Mouse (Mus musculus): ENCODE results near the gene Gm20517. TPM values are rescaled to one million over a fixed set of nuclear protein-coding genes. Genes with fewer than 3 reads are reported as not detected.

Gene Gm20517
- polyA plus RNA-seq, 1 experiment from 2014 or later: 1.8 TPM

DNA sequence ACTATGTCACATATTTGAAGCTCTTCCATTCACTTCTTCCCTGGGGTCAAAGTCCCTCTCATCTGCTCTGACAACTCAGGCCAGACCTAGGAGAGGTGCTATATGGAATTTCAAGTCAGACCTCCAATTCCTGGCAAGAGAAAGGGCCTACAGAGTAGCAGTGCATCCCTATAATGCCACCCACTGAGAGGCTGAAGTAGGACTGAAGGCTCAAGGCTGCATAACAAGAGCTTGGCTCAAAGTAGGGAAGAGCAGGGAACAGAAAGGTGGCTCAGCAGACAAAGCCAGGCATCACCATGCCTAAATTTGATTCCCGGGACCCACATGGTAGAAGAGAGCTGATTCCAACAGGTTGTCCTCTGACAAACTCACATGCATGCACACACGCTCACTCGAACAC, 80.3 kb downstream of the Gm20517 start:
- no peak for ATAC-seq (ENCODE audit: low FRiP score, low read depth)
- H3K4me3 ChIP-seq: no peak overlapping the region
- no peak overlapping the region for H3K4me2 ChIP-seq (replicated peaks)
- peaks cover 37% of the 10 kb centered on the region for H3K4me1 ChIP-seq
- no peak overlapping the region for H3K27ac ChIP-seq
- H3K9ac ChIP-seq: no peak overlapping the region
- H3K27me3 ChIP-seq: 0 out of 2 replicates have a peak, but pooled peaks cover 9% of the 10 kb centered on the region
- 89% methylated on average over 3 of the region's 3 CpGs for WGBS
- H3K9me3 ChIP-seq: no peaks in the 10 kb centered on the region
- 0 out of 2 replicates have a peak, but pooled peaks cover 3% of the 10 kb centered on the region for H3K36me3 ChIP-seq

DNA sequence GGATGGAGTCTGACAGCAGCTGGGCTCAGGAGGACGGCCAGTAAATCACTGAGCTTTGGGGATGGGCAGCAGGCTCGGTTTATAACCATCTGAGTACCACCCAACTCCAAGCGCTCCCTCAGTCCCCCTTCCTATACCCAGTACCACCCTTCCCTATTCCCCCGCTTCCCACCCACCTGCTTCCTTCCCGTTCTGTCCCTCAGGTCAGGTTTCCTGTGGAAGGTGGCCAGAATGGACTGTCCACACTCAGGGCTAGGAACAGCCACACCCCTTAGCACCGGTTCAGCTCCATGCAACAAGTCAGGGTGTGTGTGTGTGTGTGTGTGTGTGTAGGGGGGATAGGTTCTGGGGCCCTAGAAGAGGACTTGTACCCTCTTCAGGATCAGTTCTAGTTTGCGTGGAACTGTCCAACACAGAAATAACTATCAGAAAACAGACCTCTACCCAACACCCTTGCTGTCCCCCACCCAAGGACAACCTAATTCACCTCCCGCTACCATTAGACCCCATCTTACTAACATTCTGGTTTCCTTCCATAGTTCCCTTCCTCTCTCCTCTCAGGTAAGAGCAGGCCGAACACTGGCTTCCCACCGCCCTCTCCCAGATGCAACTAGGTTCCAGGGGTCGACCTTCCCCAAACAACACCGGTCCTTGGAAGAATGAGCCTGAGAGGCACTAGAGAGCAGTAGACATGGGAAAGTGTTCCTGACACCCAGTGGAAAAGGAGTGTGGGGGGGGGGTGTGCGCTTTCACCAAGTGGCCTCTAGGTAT, 82.5 kb downstream of the Gm20517 start:
- Histone ChIP-seq H3K9me3 (no peaks in the 10 kb centered on the region), H3K4me1 (peaks cover 29% of the 10 kb centered on the region), H3K36me3 (peaks cover 13% of the 10 kb centered on the region), H3K27me3 (0 out of 2 replicates have a peak, but pooled peaks cover 9% of the 10 kb centered on the region), H3K4me2 (replicated peaks) (peak overlapping the region; percentile 70), H3K27ac (peak overlapping the region; percentile 34; the same call in 1 of the 2 replicates), H3K4me3 (peak overlapping the region; percentile 79), H3K9ac (peak overlapping the region; percentile 86)
- WGBS: 33% methylated on average over 13 of the region's 13 CpGs
- no peak for ATAC-seq (ENCODE audit: low FRiP score, low read depth)

- Histone ChIP-seq H3K4me3 (peak within 1 kb of the TSS; percentile 79), H3K4me1 (peaks cover 27% of the 10 kb centered on the region), H3K9ac (peak within 1 kb of the TSS; percentile 86), H3K4me2 (replicated peaks) (peak within 1 kb of the TSS; percentile 70), H3K27me3 (0 out of 2 replicates have a peak, but pooled peaks cover 9% of the 10 kb centered on the region), H3K9me3 (no peaks in the 10 kb centered on the region), H3K27ac (peak within 1 kb of the TSS; percentile 34; the same call in 1 of the 2 replicates), H3K36me3 (peaks cover 17% of the 10 kb centered on the region)
- no peak for ATAC-seq (ENCODE audit: low FRiP score, low read depth)
- WGBS: 0% methylated on average over 3 of the region's 3 CpGs
Observed at GRCm38 (mm10) chr17:47694442-47694502, 82.9 kb downstream of the Gm20517 start, which contains the start of gene Gm21981. Gene Gm21981, minus strand, starts transcription at chr17:47694455.

GRCm38 (mm10) chr17:47694503-47695336, 83.3 kb downstream of the Gm20517 start, which contains the start of gene Prickle4:
Gene Prickle4, minus strand, starts transcription at chr17:47694736.
- H3K4me2 ChIP-seq (replicated peaks): peak within 1 kb of the TSS; percentile 70
- peaks cover 22% of the 10 kb centered on the region for H3K36me3 ChIP-seq
- under 1% methylated on average over 80 of the region's 82 CpGs for WGBS
- peaks cover 22% of the 10 kb centered on the region for H3K4me1 ChIP-seq
- H3K4me3 ChIP-seq: peak within 1 kb of the TSS; percentile 79
- ATAC-seq (ENCODE audit: low FRiP score, low read depth): peak; percentile 95
- peak within 1 kb of the TSS; percentile 86 for H3K9ac ChIP-seq
- H3K27me3 ChIP-seq: 0 out of 2 replicates have a peak, but pooled peaks cover 9% of the 10 kb centered on the region
- H3K27ac ChIP-seq: peak within 1 kb of the TSS; percentile 34; the same call in 1 of the 2 replicates
- H3K9me3 ChIP-seq: no peaks in the 10 kb centered on the region

- Histone ChIP-seq H3K9ac (peak overlapping the region; percentile 86), H3K36me3 (peaks cover 28% of the 10 kb centered on the region), H3K9me3 (no peaks in the 10 kb centered on the region), H3K27me3 (0 out of 2 replicates have a peak, but pooled peaks cover 9% of the 10 kb centered on the region), H3K4me2 (replicated peaks) (peak overlapping the region; percentile 70), H3K27ac (0 out of 2 replicates have a peak overlapping the region, but pooled peaks have one; percentile 22), H3K4me3 (peak overlapping the region; percentile 79), H3K4me1 (peaks cover 20% of the 10 kb centered on the region)
- under 1% methylated on average over 23 of the region's 23 CpGs for WGBS
- peak; percentile 13; the same call in 1 of the 2 replicates for ATAC-seq (ENCODE audit: low FRiP score, low read depth)
Observed at GRCm38 (mm10) chr17:47695337-47695710, 83.9 kb downstream of the Gm20517 start.

DNA sequence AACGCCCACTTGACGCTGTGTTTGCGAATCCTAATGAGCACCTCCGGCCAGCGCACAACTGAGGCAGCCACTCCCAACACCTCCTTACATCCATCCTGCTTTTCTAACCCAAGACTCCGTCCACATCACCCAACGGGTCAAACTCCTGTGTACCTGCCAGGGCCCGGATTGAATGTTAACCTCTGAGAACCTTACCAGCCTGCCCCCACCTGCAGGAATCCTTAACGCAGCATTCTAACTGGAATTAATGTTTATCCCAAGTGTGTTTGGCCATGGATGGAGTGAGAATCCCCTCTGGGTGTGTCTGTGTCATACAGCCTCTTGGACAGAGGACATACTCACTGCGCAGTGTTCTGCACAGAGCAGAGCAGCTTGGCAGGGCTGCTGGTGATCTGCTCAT, 86.8 kb downstream of the Gm20517 start:
- no peak overlapping the region for H3K9ac ChIP-seq
- peaks cover 54% of the 10 kb centered on the region for H3K36me3 ChIP-seq
- no peak for ATAC-seq (ENCODE audit: low FRiP score, low read depth)
- H3K4me2 ChIP-seq (replicated peaks): no peak overlapping the region
- H3K4me1 ChIP-seq: peaks cover 20% of the 10 kb centered on the region
- peaks cover 20% of the 10 kb centered on the region for H3K27me3 ChIP-seq
- no peak overlapping the region for H3K27ac ChIP-seq
- H3K9me3 ChIP-seq: no peaks in the 10 kb centered on the region
- WGBS: 89% methylated on average over 10 of the region's 10 CpGs
- no peak overlapping the region for H3K4me3 ChIP-seq

DNA sequence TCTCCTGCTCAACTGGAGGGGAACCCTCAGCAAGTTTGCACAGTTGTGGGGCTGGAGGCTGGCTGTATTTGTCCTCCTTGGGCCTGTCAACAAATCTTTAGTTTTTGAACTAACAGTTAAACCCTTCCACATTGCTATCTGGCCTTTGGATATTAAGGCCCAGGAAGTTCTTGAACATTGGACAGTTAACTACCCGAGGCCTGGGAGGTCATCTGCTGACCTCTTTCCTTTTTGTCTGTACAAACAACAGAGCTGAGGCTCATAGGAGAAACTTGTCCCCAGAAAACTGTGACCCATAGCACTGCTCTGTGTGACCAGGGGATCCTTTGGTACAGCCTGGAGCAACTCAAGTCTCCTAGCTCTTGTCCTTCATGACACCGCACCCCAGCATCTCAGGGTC, 87.7 kb downstream of the Gm20517 start:
- H3K36me3 ChIP-seq: peaks cover 62% of the 10 kb centered on the region
- 79% methylated on average over 2 of the region's 2 CpGs for WGBS

GRCm38 (mm10) chr17:47701793-47702192, 90.4 kb downstream of the Gm20517 start:
- Histone ChIP-seq H3K4me2 (replicated peaks) (no peak overlapping the region), H3K4me1 (peaks cover 9% of the 10 kb centered on the region; the same call in 1 of the 2 replicates), H3K4me3 (no peak overlapping the region), H3K27ac (no peak overlapping the region), H3K27me3 (peaks cover 31% of the 10 kb centered on the region), H3K36me3 (peaks cover 69% of the 10 kb centered on the region), H3K9ac (no peak overlapping the region), H3K9me3 (no peaks in the 10 kb centered on the region)
- WGBS: 77% methylated on average over 9 of the region's 9 CpGs
- no peak for ATAC-seq (ENCODE audit: low FRiP score, low read depth)

More for the DNA sequence above, 87.7 kb downstream of the Gm20517 start:
- no peak for ATAC-seq (ENCODE audit: low FRiP score, low read depth)
- no peak overlapping the region for H3K4me2 ChIP-seq (replicated peaks)
- H3K4me3 ChIP-seq: no peak overlapping the region
- H3K9ac ChIP-seq: no peak overlapping the region
- no peak overlapping the region for H3K27ac ChIP-seq
- H3K27me3 ChIP-seq: peaks cover 24% of the 10 kb centered on the region
- H3K4me1 ChIP-seq: peaks cover 19% of the 10 kb centered on the region
- no peaks in the 10 kb centered on the region for H3K9me3 ChIP-seq

DNA sequence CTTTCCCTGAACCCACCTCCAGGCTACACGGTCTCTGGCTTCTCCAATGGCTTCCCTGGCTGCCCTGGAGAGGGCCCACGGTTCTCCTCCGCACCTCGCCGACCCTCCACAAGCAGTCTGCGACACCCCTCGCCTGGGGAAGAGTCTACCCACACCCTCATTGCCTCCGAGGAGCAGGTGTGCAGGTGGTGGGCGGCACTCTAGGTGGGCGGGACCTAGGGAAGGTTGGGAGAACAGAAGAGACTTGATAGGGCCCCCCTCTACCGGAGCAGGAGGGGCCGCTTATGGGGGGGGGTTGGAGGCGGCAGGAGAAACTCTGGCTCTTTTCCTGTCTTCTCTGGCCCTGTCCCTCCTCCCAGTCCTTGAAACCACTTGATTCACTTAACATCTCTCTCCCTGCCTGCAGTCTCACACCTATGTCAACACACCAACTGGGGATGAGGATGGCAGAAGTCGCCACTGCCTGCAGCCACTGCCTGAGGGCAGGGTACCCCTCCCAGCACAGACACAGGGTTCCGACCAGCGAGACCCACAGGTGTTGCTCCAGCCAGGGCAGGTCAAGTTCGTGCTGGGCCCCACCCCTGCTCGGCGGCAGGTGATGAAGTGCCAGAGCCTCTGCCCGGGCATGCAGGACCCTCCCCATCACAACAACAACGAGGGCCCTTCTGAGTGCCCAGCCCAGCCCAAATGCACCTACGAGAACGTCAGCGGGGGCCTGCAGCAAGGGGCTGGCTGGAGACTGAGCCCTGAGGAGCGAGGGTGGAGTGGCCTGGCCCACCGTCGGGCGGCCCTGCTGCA, 91.4 kb downstream of the Gm20517 start:
- 31% methylated on average over 28 of the region's 28 CpGs for WGBS
- 0 out of 2 replicates have a peak overlapping the region, but pooled peaks have one; percentile 21 for H3K4me2 ChIP-seq (replicated peaks)
- H3K27me3 ChIP-seq: peaks cover 31% of the 10 kb centered on the region
- no peak for ATAC-seq (ENCODE audit: low FRiP score, low read depth)
- H3K27ac ChIP-seq: no peak overlapping the region
- peaks cover 63% of the 10 kb centered on the region for H3K36me3 ChIP-seq
- H3K9ac ChIP-seq: no peak overlapping the region
- no peak overlapping the region for H3K4me3 ChIP-seq
- peaks cover 9% of the 10 kb centered on the region; the same call in 1 of the 2 replicates for H3K4me1 ChIP-seq
- no peaks in the 10 kb centered on the region for H3K9me3 ChIP-seq

DNA sequence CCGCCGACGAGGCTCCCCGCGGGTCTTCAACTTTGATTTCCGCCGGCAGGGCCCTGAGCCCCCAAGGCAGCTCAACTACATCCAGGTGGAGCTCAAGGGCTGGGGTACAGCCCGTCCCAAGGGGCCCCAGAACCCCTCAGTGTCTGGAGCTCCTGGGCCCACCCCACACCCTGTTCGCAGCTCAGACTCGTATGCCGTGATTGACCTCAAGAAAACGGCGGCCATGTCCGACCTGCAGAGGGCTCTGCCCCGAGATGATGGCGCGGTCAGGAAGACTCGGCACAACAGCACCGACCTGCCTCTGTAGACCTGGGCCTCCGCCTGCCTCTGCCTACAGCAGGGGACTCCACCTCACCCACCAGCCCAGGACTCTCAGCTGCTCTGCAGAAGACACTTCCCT, 92.2 kb downstream of the Gm20517 start:
- ATAC-seq (ENCODE audit: low FRiP score, low read depth): no peak
- Histone ChIP-seq H3K4me3 (no peak overlapping the region), H3K27ac (no peak overlapping the region), H3K36me3 (peaks cover 58% of the 10 kb centered on the region), H3K9me3 (no peaks in the 10 kb centered on the region), H3K4me1 (peaks cover 9% of the 10 kb centered on the region; the same call in 1 of the 2 replicates), H3K4me2 (replicated peaks) (0 out of 2 replicates have a peak overlapping the region, but pooled peaks have one; percentile 21), H3K9ac (no peak overlapping the region), H3K27me3 (peaks cover 31% of the 10 kb centered on the region)
- 26% methylated on average over 20 of the region's 20 CpGs for WGBS

DNA sequence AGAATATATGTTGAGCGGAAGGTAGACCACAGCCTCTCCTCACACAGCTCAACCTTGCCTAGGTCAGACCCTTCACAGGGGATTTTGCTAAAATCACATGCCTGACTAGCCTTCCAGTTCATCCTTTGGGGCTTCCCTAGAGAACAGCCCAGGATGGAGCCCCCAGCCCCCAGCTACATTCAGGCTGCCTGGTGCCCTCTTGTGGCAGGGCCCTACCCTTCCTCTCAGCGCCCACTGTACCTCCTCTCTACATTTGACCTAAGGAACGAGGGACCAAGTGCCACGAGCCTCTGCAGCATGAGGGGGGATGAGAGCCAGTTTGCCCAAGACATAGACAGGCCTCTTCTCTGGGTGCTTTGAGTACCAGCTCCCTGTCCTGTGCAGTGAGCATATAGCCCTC, 93.3 kb downstream of the Gm20517 start:
- no peaks in the 10 kb centered on the region for H3K9me3 ChIP-seq
- H3K27ac ChIP-seq: no peak overlapping the region
- 81% methylated on average over 4 of the region's 4 CpGs for WGBS
- H3K9ac ChIP-seq: no peak overlapping the region
- no peak overlapping the region for H3K4me3 ChIP-seq
- no peak for ATAC-seq (ENCODE audit: low FRiP score, low read depth)
- peaks cover 9% of the 10 kb centered on the region; the same call in 1 of the 2 replicates for H3K4me1 ChIP-seq
- H3K27me3 ChIP-seq: peaks cover 31% of the 10 kb centered on the region
- peaks cover 50% of the 10 kb centered on the region for H3K36me3 ChIP-seq
- no peak overlapping the region for H3K4me2 ChIP-seq (replicated peaks)

All from limb, embryonic 13.5 days (tissue).